Mouse (Mus musculus) layer of hippocampus, adult 8-10 months (tissue): ENCODE data around the gene Paxx. TPM values are rescaled to one million over a fixed set of nuclear protein-coding genes. Genes with fewer than 3 reads are reported as not detected.
"Not testable (repeated sequence)": the region's sequence is repeated elsewhere in the genome, so short reads cannot be mapped to it uniquely, and the experiment has no call there.

Experiments
- DNase-seq, 2 experiments: peaks; one replicate each; pipeline ENCODE4 v3.0.0; 2022; ENCODE audit warnings: low spot score in 2 of 2
- total RNA-seq, 4 experiments: library from RNA; stranded (reverse); gene quantifications; 2 replicates each; pipeline ENCODE4 v1.2.4; 2022

The Paxx gene
- total RNA-seq, 4 experiments from 2014 or later: 60.3 to 63.5 (median 61.8) TPM

DNA sequence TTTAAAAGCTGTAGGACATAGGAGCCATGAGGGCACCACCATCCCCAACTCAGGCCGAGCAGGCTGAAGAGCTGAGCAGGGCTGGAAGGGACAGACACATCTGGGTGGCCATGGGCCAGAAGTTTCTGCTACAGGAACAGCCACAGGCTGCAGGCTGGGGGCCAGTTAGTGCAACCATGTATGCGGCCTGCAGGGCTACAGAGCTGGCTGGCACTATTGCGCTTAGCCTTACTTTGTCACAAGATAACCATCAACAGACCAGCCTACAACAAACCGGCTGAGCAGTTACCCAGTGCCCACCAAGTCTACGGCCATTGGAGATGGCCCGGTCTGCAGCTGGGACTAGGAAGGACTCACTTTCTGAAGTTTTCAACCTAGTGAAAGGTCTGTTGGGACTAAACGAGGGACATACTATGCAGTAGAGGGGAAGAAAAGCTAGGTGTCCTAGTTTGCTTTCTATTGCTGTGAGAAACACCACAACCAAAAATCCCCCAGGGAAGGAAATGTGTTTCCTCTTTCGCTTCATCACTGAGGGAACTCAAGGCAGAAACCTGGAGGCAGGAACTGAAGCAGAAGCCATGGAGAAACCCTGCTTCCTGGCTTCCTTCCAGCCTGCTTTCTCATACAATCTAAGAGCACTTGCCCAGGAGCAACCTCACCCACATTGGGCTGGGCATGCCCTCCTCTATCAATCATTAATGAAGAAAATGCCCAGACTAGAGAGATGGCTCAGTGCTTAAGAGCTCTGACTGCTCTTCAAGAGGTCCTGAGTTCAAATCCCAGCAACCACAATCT, 9.8 kb downstream of the Paxx start:
- no peak for DNase-seq

DNA sequence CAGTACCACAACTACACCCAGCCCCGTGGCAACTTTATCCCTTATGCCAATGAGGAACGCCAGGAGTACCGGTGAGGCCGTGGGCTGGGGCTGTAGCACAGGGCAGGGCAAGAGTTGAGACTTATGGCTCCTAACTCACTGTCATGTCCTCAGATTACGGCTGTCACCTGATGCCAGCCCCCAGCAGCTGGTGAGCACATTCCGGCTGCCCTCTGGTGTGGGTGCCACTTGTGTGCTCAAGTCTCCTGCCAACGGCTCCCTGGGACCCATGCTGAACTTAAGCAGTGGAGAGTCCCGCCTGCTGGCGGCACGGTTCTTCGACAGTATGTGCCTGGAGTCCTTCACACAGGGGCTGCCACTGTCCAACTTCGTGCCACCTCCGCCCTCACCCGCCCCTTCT, 18.2 kb downstream of the Paxx start:
- DNase-seq: no peak

DNA sequence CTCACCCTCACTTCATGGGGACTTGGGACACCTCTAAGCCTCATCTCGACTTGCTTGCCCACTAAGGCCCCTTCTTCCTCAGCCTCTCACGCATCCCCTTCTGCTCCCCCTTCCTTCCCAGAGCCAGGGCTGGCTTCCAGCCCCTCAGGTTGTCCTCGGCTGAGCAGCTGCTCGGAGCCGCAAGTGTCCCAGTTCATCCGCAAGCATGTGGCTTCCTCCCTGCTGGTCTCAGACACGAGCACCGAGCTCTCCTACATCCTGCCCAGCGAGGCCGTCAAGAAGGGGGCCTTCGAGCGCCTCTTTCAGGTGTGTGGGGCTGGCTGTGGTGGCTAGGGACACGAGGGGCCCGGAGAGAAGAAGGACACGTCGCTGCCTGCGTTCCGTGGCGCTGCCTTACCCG, 19.8 kb downstream of the Paxx start:
- no peak for DNase-seq

DNA sequence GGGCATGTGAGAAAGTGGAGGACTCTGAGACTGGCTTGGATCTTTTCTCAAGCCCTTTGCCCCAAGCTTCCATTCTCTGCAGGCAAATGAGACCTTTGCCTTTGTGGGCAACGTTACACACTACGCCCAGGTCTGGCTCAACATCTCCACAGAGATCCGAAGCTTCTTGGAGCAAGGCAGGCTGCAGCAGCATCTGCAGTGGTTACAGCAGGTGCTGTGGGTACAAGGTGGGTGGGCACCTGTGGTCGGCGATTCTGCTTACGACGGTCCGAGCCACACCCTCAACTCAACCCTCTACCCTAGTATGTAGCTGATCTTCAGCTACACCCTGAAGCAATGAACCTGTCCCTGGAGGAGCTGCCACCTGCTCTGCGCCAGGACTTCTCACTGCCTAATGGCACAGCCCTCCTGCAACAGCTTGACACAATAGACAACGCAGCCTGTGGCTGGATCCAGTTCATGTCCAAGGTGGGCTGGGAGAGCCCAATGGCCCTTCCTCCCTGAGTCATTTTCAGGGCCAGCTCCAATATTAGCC, 24.5 kb downstream of the Paxx start:
- no peak for DNase-seq

DNA sequence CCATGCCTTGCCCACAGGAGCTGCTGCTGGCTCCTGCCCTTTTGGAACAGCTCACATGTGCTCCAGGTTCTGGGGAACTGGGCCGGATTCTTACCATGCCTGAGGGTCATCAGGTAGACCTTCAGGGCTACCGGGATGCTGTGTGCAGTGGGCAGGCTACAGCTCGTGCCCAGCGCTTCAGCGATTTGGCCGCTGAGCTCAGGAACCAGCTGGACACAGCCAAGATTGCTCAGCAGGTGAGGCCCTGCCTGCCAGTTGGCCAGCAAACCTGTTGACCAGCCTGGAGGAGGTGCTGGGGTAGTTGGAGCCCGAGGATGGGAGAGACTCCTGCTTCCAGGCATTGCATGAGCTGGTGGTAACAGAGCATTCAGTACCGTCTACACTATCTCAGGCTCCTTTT, 26.6 kb downstream of the Paxx start:
- DNase-seq: no peak

DNA sequence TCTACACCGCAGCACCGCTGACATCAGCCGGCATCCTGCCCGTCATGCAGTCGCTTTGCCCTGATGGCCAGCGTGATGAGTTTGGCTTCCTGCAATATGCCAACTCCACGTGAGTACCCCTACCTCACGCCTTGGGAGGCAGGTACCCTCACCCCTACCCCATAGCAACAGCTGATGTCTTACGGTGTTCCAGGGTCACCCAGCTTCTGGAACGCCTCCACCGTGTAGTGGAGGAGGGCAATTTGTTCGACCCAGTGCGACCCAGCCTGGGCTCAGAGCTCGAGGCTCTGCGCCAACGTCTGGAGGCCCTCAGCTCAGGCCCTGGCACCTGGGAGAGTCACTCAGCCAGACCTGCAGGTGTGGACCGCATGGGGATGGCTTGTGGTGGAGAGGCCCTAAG, 27.8 kb downstream of the Paxx start:
- DNase-seq: no peak

DNA sequence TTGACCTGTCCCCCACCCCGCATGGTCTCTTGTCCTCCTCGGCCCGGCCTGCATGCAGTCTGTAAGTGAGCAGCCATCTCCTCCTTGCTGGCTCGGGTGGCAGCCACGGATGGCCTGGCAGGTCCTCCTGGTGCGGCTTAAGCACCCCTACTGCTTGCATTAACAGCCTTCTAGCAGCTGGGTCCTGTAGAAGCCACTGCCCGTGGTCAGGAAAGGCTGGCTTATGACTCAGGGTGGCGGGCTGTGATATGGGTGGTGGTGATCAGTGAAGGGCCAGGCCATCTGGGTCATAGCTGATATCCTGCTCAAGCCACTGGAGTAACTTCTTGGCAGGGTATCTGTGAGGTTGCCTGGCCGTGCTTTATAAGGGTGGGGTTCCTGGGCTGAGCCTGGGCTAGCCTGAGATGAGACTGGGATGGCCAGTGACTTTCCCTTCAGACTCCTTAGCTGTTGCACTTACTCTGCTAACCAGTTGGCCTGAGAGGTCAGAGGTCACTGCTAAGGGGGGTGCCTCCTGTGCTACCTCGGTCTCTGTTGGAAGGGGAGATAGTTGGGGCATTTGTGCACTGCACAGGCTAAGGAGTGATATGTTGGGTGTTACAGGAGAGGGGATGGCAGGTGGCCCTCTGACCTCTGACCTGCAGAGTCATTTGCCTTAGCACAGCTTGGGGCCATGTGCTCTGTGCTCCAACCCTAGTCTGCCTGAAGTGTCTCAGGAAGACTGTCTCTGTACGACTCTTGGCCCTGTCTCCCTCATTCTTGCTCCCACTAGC, 28.4 kb downstream of the Paxx start:
- no peak for DNase-seq

DNA sequence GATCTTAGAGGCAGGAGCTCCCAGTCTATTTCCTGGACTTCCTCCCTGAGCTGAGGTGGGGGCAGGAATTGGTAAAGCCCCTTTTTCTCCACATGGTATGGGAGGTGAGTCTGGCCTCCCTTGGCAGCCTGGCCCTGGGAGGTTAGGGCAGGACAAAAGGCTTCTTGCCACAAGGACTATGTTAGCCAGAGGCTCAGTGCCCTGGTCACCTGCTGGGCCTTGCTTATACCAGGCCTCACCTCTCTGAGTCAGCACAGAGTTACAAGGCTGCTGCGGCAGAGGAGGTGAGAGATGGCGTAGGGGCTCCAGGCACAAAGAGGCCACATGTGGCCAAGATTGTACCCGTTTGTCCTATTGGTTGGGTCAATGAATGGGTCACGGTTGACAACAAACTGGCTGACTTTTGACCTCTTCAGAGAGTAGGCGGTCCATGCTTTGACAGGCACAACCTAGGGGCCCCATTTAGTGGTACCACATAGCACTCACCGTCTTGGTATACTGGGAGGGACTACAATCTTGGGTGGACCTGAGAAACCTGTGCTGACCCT, 29.5 kb downstream of the Paxx start:
- DNase-seq: no peak

DNA sequence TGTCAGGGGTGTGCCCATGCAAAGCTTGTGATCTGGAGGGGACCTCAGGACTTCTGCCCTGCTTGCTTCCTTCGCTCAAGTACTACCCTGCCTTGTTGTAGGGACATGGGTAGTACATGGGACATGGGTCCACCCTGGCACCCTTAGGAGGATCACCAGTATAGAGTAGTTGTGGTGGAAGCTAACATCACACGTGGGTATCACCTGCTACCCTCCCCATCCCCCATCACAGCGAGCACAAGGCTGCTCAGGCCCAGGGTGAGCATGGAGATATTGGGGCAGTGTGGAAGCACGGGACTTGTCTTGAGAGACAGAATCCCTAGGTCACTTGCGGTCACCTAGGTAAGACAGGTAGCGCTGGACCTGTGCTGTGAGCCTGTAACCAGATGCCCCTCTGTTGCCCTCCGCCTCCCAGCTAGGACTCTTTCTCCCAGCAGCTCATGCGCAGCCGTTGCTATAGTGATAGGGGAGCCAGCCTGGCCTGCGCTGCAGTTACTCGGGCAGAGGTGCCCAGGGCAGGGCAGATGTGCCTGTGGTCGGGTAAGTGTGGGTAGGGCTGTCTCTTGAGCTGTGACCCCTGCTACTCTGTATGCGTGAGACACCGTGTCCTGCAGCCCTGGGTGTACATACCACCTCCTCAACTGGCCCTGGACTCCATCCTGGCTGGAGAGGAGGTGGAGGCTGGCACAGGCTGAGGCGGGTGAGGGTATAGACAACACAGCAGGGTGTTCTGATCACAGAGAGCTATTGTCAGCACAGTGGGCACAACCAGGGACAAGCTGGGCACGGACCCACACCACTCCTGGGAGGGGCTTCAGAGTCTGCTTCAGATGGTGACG, 30.3 kb downstream of the Paxx start:
- DNase-seq: peak; percentile 57 to 70

DNA sequence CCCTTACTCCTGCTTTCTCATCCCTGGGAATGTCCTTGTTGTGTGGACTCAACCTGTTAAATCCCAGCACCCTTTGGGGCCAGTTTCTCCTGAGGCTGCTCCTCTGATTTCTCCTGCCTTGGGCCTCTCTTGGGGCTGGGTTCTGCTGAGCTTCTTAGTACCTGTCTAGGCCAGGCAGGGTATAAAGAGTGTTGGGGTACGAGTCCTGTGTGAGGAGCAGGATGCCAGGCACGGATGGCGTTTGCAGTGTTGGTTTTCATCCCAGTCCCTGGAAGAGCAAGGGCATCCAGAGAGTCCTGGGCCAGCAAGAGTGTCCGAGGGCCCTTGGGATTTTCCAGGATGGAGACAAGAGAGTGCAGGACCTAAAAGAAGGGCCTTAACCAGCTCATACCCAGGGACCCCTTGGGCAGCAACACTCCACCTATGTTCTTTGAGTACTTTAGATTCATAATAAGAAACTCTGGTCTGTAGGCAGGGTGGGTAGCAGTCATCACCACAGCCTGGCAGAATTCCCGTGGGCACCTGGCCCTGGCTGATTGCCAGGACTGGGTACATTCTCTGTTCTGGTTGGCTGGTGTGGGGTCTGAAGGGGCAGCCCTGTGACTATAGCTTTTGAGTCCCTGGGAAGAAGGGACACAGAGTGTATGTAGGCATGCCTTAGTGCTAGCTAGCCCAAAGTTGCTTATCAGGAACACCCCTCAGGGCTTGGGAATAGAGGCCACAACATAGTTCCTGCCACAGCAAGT, 31.3 kb downstream of the Paxx start:
- peak in 1 of 2 experiments; percentile 49 for DNase-seq

DNA sequence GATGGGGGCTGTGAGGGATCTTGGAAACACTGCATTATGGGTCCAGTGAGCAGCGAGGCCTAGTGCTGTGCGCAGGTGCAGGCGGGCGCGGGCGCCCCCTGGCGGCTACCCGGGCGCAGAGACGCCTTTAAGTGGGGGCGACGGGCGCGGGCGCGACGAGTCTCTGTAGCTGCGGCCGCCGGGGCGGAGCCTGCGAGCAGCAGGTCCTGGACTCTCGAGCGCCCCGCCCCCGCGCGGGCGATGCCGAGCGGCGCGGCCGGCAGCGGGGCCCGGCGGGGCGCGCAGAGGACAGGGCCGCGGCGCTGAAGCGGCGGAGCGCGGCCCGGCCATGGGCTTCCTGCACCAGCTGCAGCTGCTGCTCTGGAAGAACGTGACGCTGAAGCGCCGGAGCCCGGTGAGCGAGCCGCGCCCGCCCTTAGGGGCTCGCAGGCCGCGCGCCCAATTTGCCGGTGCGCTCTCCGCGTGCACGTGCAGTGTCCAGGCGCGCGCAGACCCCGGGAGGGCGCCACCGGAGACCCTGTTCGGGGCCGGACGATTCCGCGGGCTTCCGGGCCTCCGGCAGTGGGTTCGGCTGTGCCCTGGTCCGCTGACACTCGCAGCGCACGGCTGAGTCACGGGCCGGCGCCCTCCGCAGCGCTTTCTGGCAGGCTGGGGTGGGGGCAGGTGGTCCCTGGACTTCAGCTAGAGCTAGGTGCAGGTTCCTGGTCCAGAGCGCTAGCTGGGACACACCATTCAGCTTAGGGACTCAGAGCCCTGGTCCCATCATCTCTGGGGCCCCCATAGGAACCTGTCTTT, 32.3 kb downstream of the Paxx start, which contains the start of gene Abca2:
Gene Abca2 (plus strand): TSS at position 262 of the 795 bp plus-strand sequence.
- peak; percentile 92 to 98 for DNase-seq

DNA sequence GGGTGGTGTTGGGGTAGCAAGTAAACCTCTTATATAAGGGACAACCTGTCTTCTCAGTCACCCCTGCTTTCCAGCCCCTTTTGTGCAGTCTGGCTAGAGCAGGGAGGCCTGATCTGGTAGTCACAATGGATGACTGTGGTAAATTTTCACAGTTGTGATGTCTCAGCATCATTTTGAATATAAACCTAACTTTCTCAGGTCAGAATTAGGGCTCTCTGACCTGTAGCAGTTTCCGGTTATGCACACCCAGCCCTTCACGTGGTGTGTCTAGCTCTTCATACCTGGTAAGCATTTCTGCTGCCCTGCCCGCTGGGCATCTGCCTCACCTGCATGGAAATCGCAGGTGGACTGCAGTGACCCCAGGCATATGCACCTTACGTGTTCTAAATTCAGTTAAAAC, 33.6 kb downstream of the Paxx start:
- DNase-seq: no peak

DNA sequence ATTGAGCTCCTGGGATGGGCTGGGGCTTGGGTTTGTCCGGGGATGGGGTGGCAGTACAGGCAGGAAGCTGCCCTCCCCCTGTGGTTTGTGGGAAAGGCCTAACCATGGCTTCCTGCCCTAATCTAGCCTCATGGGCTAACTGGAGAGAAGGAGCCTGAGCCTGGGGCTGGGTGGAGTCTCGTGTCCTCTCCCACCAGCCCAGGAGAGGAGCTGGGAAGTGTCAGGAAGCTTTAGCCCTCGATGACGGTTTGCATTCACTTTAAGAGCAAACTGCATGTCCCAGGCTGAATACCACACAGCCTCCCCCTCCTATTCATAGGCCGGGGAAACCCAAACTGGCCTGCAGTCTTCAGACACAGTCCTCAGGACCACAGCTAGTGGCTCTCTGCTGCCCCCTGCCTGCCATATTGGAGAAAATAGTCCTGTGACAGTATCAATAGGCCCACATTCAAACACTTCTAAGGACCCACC, 34.1 kb downstream of the Paxx start:
- peak in 1 of 2 experiments; percentile 80 for DNase-seq

DNA sequence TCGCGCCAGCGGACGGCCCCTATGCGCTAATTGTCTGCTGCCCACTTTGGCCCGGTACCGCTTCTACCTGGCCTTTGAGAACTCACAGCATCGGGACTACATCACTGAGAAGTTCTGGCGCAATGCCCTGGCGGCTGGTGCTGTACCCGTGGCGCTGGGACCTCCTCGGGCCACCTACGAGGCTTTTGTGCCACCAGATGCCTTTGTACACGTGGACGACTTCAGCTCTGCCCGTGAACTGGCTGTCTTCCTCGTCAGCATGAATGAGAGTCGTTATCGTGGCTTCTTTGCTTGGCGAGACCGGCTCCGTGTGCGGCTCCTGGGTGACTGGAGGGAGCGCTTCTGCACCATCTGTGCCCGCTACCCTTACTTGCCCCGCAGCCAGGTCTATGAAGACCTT, 35.4 kb downstream of the Paxx start:
- no peak for DNase-seq

DNA sequence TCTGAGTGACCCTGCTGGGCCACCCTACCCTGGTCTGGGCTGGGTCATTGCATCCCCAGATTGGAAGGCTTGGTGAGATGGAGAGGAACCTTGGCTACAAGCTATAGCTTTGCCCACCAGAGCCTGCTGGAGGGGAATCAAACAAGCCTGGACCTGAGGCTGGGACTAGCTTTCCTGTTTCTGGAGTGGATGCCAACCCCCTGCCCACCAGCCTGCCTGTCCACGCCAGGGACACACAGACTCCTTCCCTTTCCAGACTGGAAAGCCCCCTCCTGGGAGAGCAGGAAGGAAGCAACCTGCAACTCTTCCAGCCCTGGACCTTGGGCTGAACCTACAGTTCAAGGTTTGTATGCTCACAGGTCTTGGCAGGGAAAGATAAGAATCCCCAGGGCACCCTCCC, 37.3 kb downstream of the Paxx start:
- no peak for DNase-seq

DNA sequence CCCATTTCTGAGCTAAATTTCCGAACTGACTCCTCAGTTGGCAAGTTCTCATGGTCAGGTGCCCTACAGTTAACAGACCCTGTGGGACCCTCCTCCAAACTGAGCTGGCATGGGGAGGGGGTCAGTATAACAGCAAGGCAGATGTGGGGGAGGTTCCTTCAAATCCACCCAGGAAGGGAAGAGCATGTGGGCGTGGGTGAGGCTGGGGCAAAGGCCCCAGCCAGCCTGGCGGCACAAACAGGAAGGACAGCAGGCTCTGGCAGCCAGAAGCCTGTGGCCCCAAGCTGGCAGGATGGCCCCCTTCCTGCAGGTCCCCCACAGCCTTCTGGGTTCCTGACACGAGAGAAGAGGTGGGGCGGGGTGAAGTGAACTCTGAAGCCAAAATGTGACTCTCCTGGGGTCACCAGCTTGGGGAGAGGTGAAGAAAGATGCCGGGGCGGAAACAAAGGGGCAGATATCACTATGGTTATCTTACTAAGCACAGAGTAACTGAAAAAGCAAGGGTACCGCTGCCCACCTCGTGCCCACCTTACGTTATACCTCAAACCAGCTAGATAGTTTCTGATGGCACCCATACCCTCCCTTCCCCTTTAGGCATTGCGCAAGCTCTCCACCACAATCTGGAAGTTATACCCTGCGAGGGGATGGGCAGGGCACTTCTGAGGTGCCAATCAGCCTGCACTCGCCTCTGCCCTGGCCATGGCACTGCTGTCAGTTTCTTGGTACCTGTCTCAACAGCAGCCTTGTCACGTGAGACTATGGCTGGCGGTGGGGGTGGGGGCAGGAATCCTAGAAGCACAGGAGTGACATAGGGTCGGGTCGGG, 38.1 kb downstream of the Paxx start, which contains the start of gene Fut7:
Gene Fut7 (plus strand): TSS at position 681 of the 824 bp plus-strand sequence.
- no peak for DNase-seq

DNA sequence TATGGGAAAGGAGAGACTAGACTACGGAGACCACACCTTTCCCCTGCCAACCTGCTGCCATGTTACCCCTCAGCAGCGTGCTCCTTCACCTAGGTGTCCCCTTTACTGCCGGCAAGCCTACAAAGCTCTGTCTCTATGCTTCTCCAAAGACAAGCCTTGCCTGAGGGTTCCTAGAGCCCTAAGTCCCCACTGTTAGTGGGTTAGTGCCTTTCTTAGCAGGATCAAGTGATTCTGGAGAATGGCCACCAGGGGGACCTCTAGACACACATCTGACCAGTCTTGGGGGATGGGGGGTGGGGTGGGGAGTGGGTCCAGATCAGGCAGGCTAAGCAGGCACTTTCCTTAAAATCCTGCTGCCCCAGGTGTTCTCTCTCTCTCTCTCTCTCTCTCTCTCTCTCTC, 39.0 kb downstream of the Paxx start:
- DNase-seq: no peak

DNA sequence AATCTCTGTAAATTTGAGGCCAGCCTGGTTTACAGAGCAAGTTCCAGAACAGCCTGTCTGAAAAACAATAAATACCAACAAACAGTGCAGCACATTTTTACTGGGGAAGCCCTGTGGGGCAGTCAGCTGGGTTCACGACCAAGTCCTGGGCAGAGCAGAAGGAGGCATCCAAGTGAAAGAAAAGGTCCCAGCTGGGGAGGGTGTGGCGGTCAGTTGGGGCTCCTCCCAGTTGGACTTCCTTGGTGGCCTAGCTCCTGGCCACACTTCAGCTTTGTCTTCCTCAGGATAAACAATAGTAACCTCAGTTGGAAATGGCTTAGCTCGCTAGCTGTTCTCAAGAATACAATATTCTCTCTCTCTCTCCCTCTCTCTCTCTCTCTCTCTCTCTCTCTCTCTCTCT, 43.5 kb downstream of the Paxx start:
- no peak for DNase-seq

DNA sequence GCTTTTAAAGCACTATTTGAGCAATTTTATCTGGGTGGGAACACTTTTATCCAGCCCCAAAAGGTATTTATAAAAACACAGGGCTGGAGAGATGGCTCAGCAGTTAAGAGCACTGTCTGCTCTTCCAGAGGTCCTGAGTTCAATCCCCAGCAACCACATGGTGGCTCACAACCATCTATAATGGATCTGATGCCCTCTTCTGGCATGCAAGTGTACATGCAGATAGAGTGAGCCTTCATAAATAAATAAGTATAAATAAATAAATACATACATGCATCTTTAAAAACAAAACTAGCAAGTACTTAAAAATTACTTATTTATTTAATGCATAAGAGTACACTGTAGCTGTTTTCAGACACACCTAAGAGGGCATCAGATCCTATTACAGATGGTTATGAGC, 47.5 kb downstream of the Paxx start:
- DNase-seq: not testable (repeated sequence)
